Mouse (Mus musculus): ENCODE results near the gene Cdh5.

- TF ChIP-seq POLR2A (IDR thresholded peaks at IDR 0.05; ENCODE audit: extremely low read depth, insufficient read depth, low read length) = no peak
- TF ChIP-seq CTCF (IDR thresholded peaks at IDR 0.05; ENCODE audit: low read depth, low read length) = no peak
Measured at GRCm38 (mm10) chr8:104186827-104187226, 85.4 kb downstream of the Cdh5 start.
